Mouse (Mus musculus) lung, adult 18-20 months (tissue): ENCODE measurements around the gene Taf3.

Experiments used
- DNase-seq, 2 experiments: peaks; one replicate each; pipeline ENCODE4 v3.0.0; 2022; ENCODE audit warnings: mixed read lengths in 2 of 2

The Taf3 gene

GRCm38 (mm10) chr2:10048461-10048860 is at the start of gene Taf3:
Gene Taf3, minus strand, starts transcription at chr2:10048596.
- peak; percentile 94 to 95 for DNase-seq

GRCm38 (mm10) chr2:10094327-10095100 is 46.1 kb upstream of the Taf3 start:
- no peak for DNase-seq

- no peak for DNase-seq
Observed at GRCm38 (mm10) chr2:10087256-10087850, 39.0 kb upstream of the Taf3 start.

GRCm38 (mm10) chr2:10082737-10083136 is 34.3 kb upstream of the Taf3 start:
- DNase-seq, result no peak

GRCm38 (mm10) chr2:10081453-10082080 is 33.2 kb upstream of the Taf3 start:
- DNase-seq, result no peak

- DNase-seq, result peak; percentile 97 to 98
Observed at GRCm38 (mm10) chr2:10080310-10081010, 32.1 kb upstream of the Taf3 start, which contains the start of the genes Atp5c1 and Kin. Gene Atp5c1, minus strand, starts transcription at chr2:10080510. Gene Kin, plus strand, starts transcription at chr2:10080593.

- no peak for DNase-seq
Observed at GRCm38 (mm10) chr2:10079745-10080309, 31.4 kb upstream of the Taf3 start.

- no peak for DNase-seq
Observed at GRCm38 (mm10) chr2:10076675-10077074, 28.3 kb upstream of the Taf3 start.

- DNase-seq, result no peak
Observed at GRCm38 (mm10) chr2:10074470-10074869, 26.1 kb upstream of the Taf3 start.

GRCm38 (mm10) chr2:10071751-10072150 is 23.4 kb upstream of the Taf3 start:
- DNase-seq, result no peak

- no peak for DNase-seq
Observed at GRCm38 (mm10) chr2:10058836-10059235, 10.4 kb upstream of the Taf3 start.

- DNase-seq, result no peak
Observed at GRCm38 (mm10) chr2:10051996-10052395, 3.6 kb upstream of the Taf3 start.

- DNase-seq, result no peak
Observed at GRCm38 (mm10) chr2:10050878-10051277, 2.5 kb upstream of the Taf3 start.

- no peak for DNase-seq
Observed at GRCm38 (mm10) chr2:10049456-10049855, 1.1 kb upstream of the Taf3 start.

GRCm38 (mm10) chr2:10047758-10048436 is 499 bp downstream of the Taf3 start:
- peak in 1 of 2 experiments; percentile 7 for DNase-seq

GRCm38 (mm10) chr2:10034976-10035375 is 13.4 kb downstream of the Taf3 start:
- DNase-seq, result no peak

GRCm38 (mm10) chr2:10033684-10034083 is 14.7 kb downstream of the Taf3 start:
- no peak for DNase-seq

- no peak for DNase-seq
Observed at GRCm38 (mm10) chr2:10029755-10030154, 18.6 kb downstream of the Taf3 start.

GRCm38 (mm10) chr2:10024264-10024663 is 24.1 kb downstream of the Taf3 start:
- DNase-seq, result no peak

- no peak for DNase-seq
Observed at GRCm38 (mm10) chr2:10021296-10021695, 27.1 kb downstream of the Taf3 start.

GRCm38 (mm10) chr2:10014951-10015635 is 33.3 kb downstream of the Taf3 start:
- no peak for DNase-seq
